Mouse (Mus musculus): ENCODE measurements around the gene Nr1i3. TPM values are rescaled to one million over a fixed set of nuclear protein-coding genes. Genes with fewer than 3 reads are reported as not detected.

Gene Nr1i3
- total and polyA plus RNA-seq, 3 experiments: 0.16 TPM; not detected in 2

GRCm38 (mm10) chr1:171193093-171193840 is 20.5 kb upstream of the Nr1i3 start:
- Histone ChIP-seq H3K36me3 (replicated peaks) (no peaks in the 10 kb centered on the region), H3K4me3 (ENCODE audit: low read depth, low read length) (no peak overlapping the region), H3K9me3 (replicated peaks) (no peaks in the 10 kb centered on the region), H3K27me3 (ENCODE audit: insufficient read depth, low read length) (peaks cover 37% of the 10 kb centered on the region), H3K4me1 (ENCODE audit: insufficient read depth, low read depth, low read length) (peaks cover 4% of the 10 kb centered on the region; the same call in 1 of the 2 replicates)
- DNase-seq (ENCODE audit: low spot score) (no peak), ATAC-seq (ENCODE audit: extremely low read depth, insufficient number of reproducible peaks, low FRiP score, poor library complexity, severe bottlenecking) (no peak)
- TF ChIP-seq POLR2AphosphoS5 (IDR thresholded peaks at IDR 0.05; ENCODE audit: insufficient replicate concordance, low read depth, low read length) (no peak), GATA1 (IDR thresholded peaks at IDR 0.05; ENCODE audit: borderline replicate concordance, low read length) (no peak), GATA2 (IDR thresholded peaks at IDR 0.05; ENCODE audit: borderline replicate concordance, low read depth, low read length) (no peak), CTCF (IDR thresholded peaks at IDR 0.05; ENCODE audit: low read depth, low read length) (no peak), TAL1 (conservative IDR thresholded peaks at IDR 0.05; ENCODE audit: low read depth, low read length) (no peak)

GRCm38 (mm10) chr1:171193911-171194830 is 19.6 kb upstream of the Nr1i3 start:
- H3K36me3 ChIP-seq (replicated peaks): no peaks in the 10 kb centered on the region
- peaks cover 37% of the 10 kb centered on the region for H3K27me3 ChIP-seq (ENCODE audit: insufficient read depth, low read length)
- ATAC-seq (ENCODE audit: extremely low read depth, insufficient number of reproducible peaks, low FRiP score, poor library complexity, severe bottlenecking) (no peak), DNase-seq (ENCODE audit: low spot score) (no peak)
- no peak for TF ChIP-seq POLR2AphosphoS5 (IDR thresholded peaks at IDR 0.05; ENCODE audit: insufficient replicate concordance, low read depth, low read length)
- no peak overlapping the region for H3K4me3 ChIP-seq (ENCODE audit: low read depth, low read length)
- no peaks in the 10 kb centered on the region for H3K9me3 ChIP-seq (replicated peaks)
- peaks cover 4% of the 10 kb centered on the region; the same call in 1 of the 2 replicates for H3K4me1 ChIP-seq (ENCODE audit: insufficient read depth, low read depth, low read length)

GRCm38 (mm10) chr1:171195046-171195822 is 18.5 kb upstream of the Nr1i3 start:
- DNase-seq (ENCODE audit: low spot score): no peak
- Histone ChIP-seq H3K27me3 (ENCODE audit: insufficient read depth, low read length) (peaks cover 37% of the 10 kb centered on the region), H3K4me1 (ENCODE audit: insufficient read depth, low read depth, low read length) (peaks cover 4% of the 10 kb centered on the region; the same call in 1 of the 2 replicates), H3K9me3 (replicated peaks) (no peaks in the 10 kb centered on the region), H3K4me3 (ENCODE audit: low read depth, low read length) (no peak overlapping the region), H3K36me3 (replicated peaks) (no peaks in the 10 kb centered on the region)
- TF ChIP-seq GATA1 (IDR thresholded peaks at IDR 0.05; ENCODE audit: borderline replicate concordance, low read length) (no peak), CTCF (IDR thresholded peaks at IDR 0.05; ENCODE audit: low read depth, low read length) (no peak), GATA2 (IDR thresholded peaks at IDR 0.05; ENCODE audit: borderline replicate concordance, low read depth, low read length) (no peak), POLR2AphosphoS5 (IDR thresholded peaks at IDR 0.05; ENCODE audit: insufficient replicate concordance, low read depth, low read length) (no peak), TAL1 (conservative IDR thresholded peaks at IDR 0.05; ENCODE audit: low read depth, low read length) (no peak)
- no peak for ATAC-seq (ENCODE audit: extremely low read depth, insufficient number of reproducible peaks, low FRiP score, poor library complexity, severe bottlenecking)

GRCm38 (mm10) chr1:171195887-171196397 is 17.8 kb upstream of the Nr1i3 start, which contains the start of gene Pcp4l1:
Gene Pcp4l1, minus strand, starts transcription at chr1:171196268.
- no peak for TF ChIP-seq POLR2AphosphoS5 (IDR thresholded peaks at IDR 0.05; ENCODE audit: insufficient replicate concordance, low read depth, low read length)
- TF ChIP-seq GATA2 (IDR thresholded peaks at IDR 0.05; ENCODE audit: borderline replicate concordance, low read depth, low read length): no peak
- TF ChIP-seq GATA1 (IDR thresholded peaks at IDR 0.05; ENCODE audit: borderline replicate concordance, low read length): no peak
- no peak for TF ChIP-seq CTCF (IDR thresholded peaks at IDR 0.05; ENCODE audit: low read depth, low read length)
- TF ChIP-seq TAL1 (conservative IDR thresholded peaks at IDR 0.05; ENCODE audit: low read depth, low read length): no peak
- H3K4me1 ChIP-seq (ENCODE audit: insufficient read depth, low read depth, low read length): peaks cover 4% of the 10 kb centered on the region; the same call in 1 of the 2 replicates
- no peaks in the 10 kb centered on the region for H3K36me3 ChIP-seq (replicated peaks)
- no peak for ATAC-seq (ENCODE audit: extremely low read depth, insufficient number of reproducible peaks, low FRiP score, poor library complexity, severe bottlenecking)
- no peak within 1 kb of the TSS for H3K4me3 ChIP-seq (ENCODE audit: low read depth, low read length)
- no peak for DNase-seq (ENCODE audit: low spot score)
- H3K27me3 ChIP-seq (ENCODE audit: insufficient read depth, low read length): peaks cover 32% of the 10 kb centered on the region
- no peaks in the 10 kb centered on the region for H3K9me3 ChIP-seq (replicated peaks)

- H3K4me1 ChIP-seq (ENCODE audit: insufficient read depth, low read depth, low read length): peaks cover 4% of the 10 kb centered on the region; the same call in 1 of the 2 replicates
- no peak overlapping the region for H3K4me3 ChIP-seq (ENCODE audit: low read depth, low read length)
- TF ChIP-seq GATA1 (IDR thresholded peaks at IDR 0.05; ENCODE audit: borderline replicate concordance, low read length) (no peak), TAL1 (conservative IDR thresholded peaks at IDR 0.05; ENCODE audit: low read depth, low read length) (no peak), POLR2AphosphoS5 (IDR thresholded peaks at IDR 0.05; ENCODE audit: insufficient replicate concordance, low read depth, low read length) (no peak), GATA2 (IDR thresholded peaks at IDR 0.05; ENCODE audit: borderline replicate concordance, low read depth, low read length) (no peak), CTCF (IDR thresholded peaks at IDR 0.05; ENCODE audit: low read depth, low read length) (no peak)
- H3K36me3 ChIP-seq (replicated peaks): no peaks in the 10 kb centered on the region
- no peaks in the 10 kb centered on the region for H3K9me3 ChIP-seq (replicated peaks)
- DNase-seq (ENCODE audit: low spot score): no peak
- ATAC-seq (ENCODE audit: extremely low read depth, insufficient number of reproducible peaks, low FRiP score, poor library complexity, severe bottlenecking): no peak
- peaks cover 19% of the 10 kb centered on the region for H3K27me3 ChIP-seq (ENCODE audit: insufficient read depth, low read length)
Observed at GRCm38 (mm10) chr1:171199532-171199931, 14.2 kb upstream of the Nr1i3 start.
